Mouse (Mus musculus) lung, embryonic 14.5 days (tissue): ENCODE results near the gene Dnm1. TPM values are rescaled to one million over a fixed set of nuclear protein-coding genes. Genes with fewer than 3 reads are reported as not detected.
A peak's percentile ranks its signal among the peaks of the same experiment; 100 is the strongest.
"Not testable (repeated sequence)": the region's sequence is repeated elsewhere in the genome, so short reads cannot be mapped to it uniquely, and the experiment has no call there.

Experiments used
- ATAC-seq: fragments of 200-750 bp; cut with Nextera tagmentation; 2 replicates; pipeline ENCODE4 v1.8.0; 2017; ENCODE audit warnings: mild to moderate bottlenecking, moderate TSS enrichment, moderate library complexity; ENCODE audit not compliant: insufficient read depth
- DNase-seq: peaks from one replicate; pipeline ENCODE4 v3.0.0-alpha.2; 2015
- H3K27ac ChIP-seq: fragments of 300-500 bp; sonication (generic); 2 replicates; pipeline ENCODE4 v1.5.1; 2014; ENCODE audit warnings: low read depth, mild to moderate bottlenecking, moderate library complexity
- H3K27me3 ChIP-seq: fragments of 300-500 bp; sonication (generic); 2 replicates; pipeline ENCODE4 v1.6.1; 2014; ENCODE audit warnings: low read length, control low read depth; ENCODE audit not compliant: insufficient read depth
- H3K36me3 ChIP-seq: fragments of 300-500 bp; sonication (generic); 2 replicates; pipeline ENCODE4 v1.6.1; 2014; ENCODE audit warnings: control low read depth; ENCODE audit not compliant: insufficient read depth
- H3K4me1 ChIP-seq: fragments of 300-500 bp; sonication (generic); 2 replicates; pipeline ENCODE4 v1.6.1; 2014; ENCODE audit warnings: antibody characterized with exemption, control low read depth; ENCODE audit not compliant: insufficient read depth
- H3K4me2 ChIP-seq: fragments of 300-500 bp; sonication (generic); 2 replicates; pipeline ENCODE4 v1.6.1; 2014; ENCODE audit warnings: mild to moderate bottlenecking
- H3K4me3 ChIP-seq: fragments of 300-500 bp; sonication (generic); 2 replicates; pipeline ENCODE4 v1.5.1; 2014; ENCODE audit warnings: low read depth, low read length
- H3K9ac ChIP-seq: fragments of 300-500 bp; sonication (generic); 2 replicates; pipeline ENCODE4 v1.6.1; 2014
- H3K9me3 ChIP-seq: fragments of 300-500 bp; sonication (generic); 2 replicates; pipeline ENCODE4 v1.6.1; 2016; ENCODE audit warnings: low read depth, low read length, control low read depth
- CTCF ChIP-seq: IDR thresholded peaks from 2 replicates; pipeline ENCODE4 v1.5.1; 2016; ENCODE audit warnings: antibody characterized with exemption, low read depth
- WGBS: fragments of 180-500 bp; shearing (Covaris S2); extraction: QIAGEN DNeasy Blood & Tissue Kit; methylation state at CpG from one replicate; pipeline ENCODE4 v1.1.7; 2014; 5-methylcytosine and 5-hydroxymethylcytosine counted together
- polyA plus RNA-seq: library from polyadenylated mRNA; unstranded; fragments of >200 nt; fragmentation: Nextera tagmentation; extraction: Ambion mirVana; gene quantifications from 2 replicates; pipeline ENCODE4 v1.2.1, GENCODE M21; 2014

Gene Dnm1
- polyA plus RNA-seq, 1 experiment from 2014 or later: 17.5 TPM

DNA sequence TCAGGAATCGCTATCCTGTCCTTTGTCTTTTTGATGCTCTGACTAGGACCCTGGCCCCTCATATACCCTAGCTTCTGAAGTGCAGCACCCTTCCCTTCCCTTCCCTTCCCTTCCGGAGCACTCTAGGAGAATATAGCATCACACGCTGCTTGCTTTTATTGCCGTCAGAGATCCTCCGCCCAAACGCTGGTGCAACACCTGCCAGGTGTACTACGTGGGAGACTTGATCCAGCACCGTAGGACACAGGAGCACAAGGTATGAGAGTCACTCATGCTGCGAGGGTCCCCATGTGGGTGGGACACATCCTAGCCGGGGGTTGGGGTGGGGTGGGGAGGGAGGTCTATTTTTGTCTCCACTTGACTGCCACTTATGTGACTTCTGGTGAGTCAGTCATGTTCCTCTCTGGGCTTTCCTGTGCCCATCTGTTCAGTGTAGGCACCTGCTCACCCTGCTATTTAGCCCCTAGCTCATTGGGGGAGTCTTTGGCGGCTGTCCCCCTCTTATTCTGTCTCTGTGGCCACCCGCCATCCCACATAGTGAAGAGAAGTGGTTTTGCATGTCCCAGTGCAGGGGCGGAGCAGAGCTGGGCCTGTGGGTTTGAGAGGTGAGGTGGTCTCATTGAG is 22.3 kb upstream of the Dnm1 start:
- Histone ChIP-seq H3K36me3 (peaks cover 87% of the 10 kb centered on the region), H3K4me2 (no peak overlapping the region), H3K27me3 (no peaks in the 10 kb centered on the region), H3K9ac (no peak overlapping the region), H3K4me3 (no peak overlapping the region), H3K9me3 (no peaks in the 10 kb centered on the region), H3K27ac (no peak overlapping the region), H3K4me1 (no peaks in the 10 kb centered on the region)
- ATAC-seq (no peak), DNase-seq (no peak)
- TF ChIP-seq CTCF: no peak
- 85% methylated on average over 13 of the region's 13 CpGs for WGBS

DNA sequence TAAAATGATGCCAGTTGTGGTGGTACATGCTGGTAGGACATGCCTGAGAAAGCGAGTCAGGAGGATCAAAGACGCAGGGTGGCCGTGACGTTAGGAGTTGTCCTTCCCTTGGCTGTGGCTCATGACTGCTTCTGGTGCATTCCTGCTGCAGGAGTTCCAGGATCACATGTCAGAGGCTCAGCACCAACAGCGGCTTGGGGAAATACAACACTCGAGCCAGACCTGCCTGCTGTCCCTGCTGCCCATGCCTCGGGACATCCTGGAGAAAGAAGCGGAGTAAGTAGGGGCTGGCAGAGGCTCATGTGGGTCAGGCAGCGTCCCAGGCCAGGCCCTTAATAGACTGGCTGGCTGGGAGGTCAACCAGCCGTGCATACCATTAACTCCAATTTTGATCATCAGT is 21.1 kb upstream of the Dnm1 start:
- no peak overlapping the region for H3K27ac ChIP-seq
- H3K36me3 ChIP-seq: peaks cover 92% of the 10 kb centered on the region
- TF ChIP-seq CTCF: no peak
- 90% methylated on average over 10 of the region's 10 CpGs for WGBS
- H3K9ac ChIP-seq: no peak overlapping the region
- H3K27me3 ChIP-seq: no peaks in the 10 kb centered on the region
- ATAC-seq: no peak
- no peak overlapping the region for H3K4me2 ChIP-seq
- H3K4me3 ChIP-seq: no peak overlapping the region
- no peaks in the 10 kb centered on the region for H3K4me1 ChIP-seq
- H3K9me3 ChIP-seq: no peaks in the 10 kb centered on the region
- DNase-seq: no peak

DNA sequence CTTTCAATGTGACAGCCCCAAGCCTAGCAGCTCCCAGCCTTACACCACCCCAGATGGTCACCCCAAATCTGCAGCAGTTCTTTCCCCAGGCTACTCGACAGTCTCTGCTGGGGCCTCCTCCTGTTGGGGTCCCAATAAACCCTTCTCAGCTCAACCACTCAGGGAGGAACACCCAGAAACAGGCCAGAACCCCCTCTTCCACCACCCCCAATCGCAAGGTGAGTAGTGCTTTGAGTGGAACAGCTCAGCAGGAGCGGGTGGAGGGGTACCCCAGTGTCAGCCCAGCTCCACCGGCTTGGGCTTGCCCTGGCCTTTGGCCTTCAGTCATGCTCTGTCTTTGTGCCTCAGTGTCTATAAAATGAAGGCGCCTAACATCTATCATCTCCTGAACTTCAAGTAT is 14.2 kb upstream of the Dnm1 start:
- no peak for TF ChIP-seq CTCF
- no peak overlapping the region for H3K4me2 ChIP-seq
- no peaks in the 10 kb centered on the region; the same call in 1 of the 2 replicates for H3K4me1 ChIP-seq
- H3K36me3 ChIP-seq: peaks cover 61% of the 10 kb centered on the region
- H3K27ac ChIP-seq: no peak overlapping the region
- WGBS: 93% methylated on average over 5 of the region's 5 CpGs
- no peak overlapping the region for H3K4me3 ChIP-seq
- no peaks in the 10 kb centered on the region for H3K27me3 ChIP-seq
- DNase-seq (no peak), ATAC-seq (no peak)
- H3K9ac ChIP-seq: no peak overlapping the region
- H3K9me3 ChIP-seq: no peaks in the 10 kb centered on the region

DNA sequence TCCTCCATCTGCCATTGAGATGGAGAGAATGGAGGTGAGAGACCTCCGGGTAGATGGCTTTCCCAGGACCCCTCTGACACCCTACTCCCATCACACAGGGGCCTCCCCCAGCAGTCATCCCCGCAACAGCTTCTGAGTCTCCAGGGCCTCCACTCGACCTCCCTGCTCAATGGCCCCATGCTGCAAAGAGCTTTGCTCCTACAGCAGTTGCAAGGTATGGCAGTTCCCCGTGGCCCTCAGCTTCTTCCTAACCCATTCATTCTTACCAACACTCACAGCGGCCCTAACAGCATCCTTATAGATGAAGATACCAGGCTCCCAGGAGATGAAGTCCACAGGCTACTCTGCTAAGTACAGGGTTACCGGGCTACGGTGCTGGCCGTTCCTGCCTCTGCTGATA is 11.0 kb upstream of the Dnm1 start:
- Histone ChIP-seq H3K4me1 (peaks cover 8% of the 10 kb centered on the region), H3K4me3 (peak overlapping the region; percentile 77), H3K9ac (peak overlapping the region; percentile 82; the same call in 1 of the 2 replicates), H3K9me3 (no peaks in the 10 kb centered on the region), H3K27me3 (peaks cover 6% of the 10 kb centered on the region), H3K36me3 (peaks cover 31% of the 10 kb centered on the region), H3K4me2 (peak overlapping the region; percentile 75), H3K27ac (0 out of 2 replicates have a peak overlapping the region, but pooled peaks have one; percentile 96)
- no peak for TF ChIP-seq CTCF
- ATAC-seq: no peak
- WGBS: 80% methylated on average over 8 of the region's 8 CpGs
- no peak for DNase-seq

DNA sequence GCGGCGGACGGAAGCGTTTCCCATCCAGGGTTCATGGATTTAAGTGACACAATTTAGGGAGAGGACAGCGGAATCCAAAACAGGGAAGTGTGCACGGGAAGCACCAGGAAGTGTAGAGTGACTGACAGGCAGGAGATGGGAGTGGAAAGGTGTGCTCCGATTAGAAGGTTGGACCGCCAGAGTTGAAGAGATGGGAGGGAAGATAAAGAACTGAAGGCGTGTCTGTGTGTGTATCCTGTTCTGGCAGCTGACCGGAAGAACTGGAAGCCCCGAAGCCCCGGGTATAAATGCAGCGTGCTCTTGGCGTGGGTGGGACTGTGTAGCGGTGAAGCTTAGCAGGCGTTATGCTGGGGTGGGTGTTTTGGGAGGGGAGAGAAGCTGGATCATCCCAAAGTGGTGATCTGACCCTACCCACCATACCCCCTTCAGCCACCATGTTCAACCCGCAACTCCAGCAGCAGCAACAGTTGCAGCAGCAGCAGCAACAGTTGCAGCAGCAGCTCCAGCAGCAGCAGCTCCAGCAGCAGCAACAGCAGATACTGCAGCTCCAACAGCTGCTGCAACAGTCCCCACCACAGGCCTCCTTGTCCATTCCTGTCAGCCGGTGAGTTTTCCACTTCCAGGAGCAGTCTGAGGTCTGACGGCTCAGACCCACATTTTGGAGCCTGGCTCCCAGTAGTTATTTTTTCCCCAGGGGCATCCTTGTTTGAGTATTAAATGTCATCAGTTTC is 10.4 kb upstream of the Dnm1 start:
- Histone ChIP-seq H3K27me3 (peaks cover 6% of the 10 kb centered on the region), H3K4me2 (peak overlapping the region; percentile 75), H3K9ac (peak overlapping the region; percentile 82), H3K27ac (peak overlapping the region; percentile 96), H3K4me1 (peaks cover 8% of the 10 kb centered on the region), H3K9me3 (no peaks in the 10 kb centered on the region), H3K36me3 (peaks cover 29% of the 10 kb centered on the region), H3K4me3 (peak overlapping the region; percentile 77)
- peak; percentile 64 for DNase-seq
- TF ChIP-seq CTCF: no peak
- 9% methylated on average over 19 of the region's 19 CpGs for WGBS
- peak; percentile 42; the same call in 1 of the 2 replicates for ATAC-seq

DNA sequence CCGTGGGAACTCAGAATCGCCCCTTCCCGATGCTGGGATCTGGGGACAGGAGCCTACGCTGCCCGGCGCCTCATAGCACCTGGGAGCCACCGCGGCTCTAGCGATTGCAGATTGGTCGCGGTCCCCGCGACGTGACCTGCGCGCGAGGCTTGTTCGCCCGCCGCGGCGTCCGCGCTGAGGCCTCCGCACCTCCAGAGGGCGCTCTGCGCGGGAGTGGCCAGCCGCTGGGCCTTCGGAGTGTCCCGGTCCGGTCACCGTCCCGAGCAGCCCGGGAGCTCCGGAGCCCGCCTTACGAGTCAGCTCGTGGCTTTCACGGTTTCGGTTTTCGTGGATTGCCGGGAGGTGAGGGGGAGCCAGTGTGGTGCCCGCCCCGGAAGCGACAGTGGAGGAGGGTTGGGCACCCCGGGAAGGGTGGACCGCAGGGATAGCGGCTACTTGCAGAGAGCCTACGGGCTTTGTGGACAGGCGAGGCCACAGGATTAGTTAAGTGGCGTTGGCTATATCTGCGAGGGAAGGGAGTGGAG is 9.7 kb upstream of the Dnm1 start:
- under 1% methylated on average over 53 of the region's 53 CpGs for WGBS
- peak; percentile 63 for TF ChIP-seq CTCF
- H3K4me1 ChIP-seq: peaks cover 8% of the 10 kb centered on the region
- peak overlapping the region; percentile 75 for H3K4me2 ChIP-seq
- peak overlapping the region; percentile 77 for H3K4me3 ChIP-seq
- peak; percentile 82 for ATAC-seq
- peak; percentile 92 for DNase-seq
- H3K9me3 ChIP-seq: no peaks in the 10 kb centered on the region
- peak overlapping the region; percentile 82 for H3K9ac ChIP-seq
- H3K36me3 ChIP-seq: peaks cover 23% of the 10 kb centered on the region
- H3K27me3 ChIP-seq: peaks cover 6% of the 10 kb centered on the region
- peak overlapping the region; percentile 96 for H3K27ac ChIP-seq

DNA sequence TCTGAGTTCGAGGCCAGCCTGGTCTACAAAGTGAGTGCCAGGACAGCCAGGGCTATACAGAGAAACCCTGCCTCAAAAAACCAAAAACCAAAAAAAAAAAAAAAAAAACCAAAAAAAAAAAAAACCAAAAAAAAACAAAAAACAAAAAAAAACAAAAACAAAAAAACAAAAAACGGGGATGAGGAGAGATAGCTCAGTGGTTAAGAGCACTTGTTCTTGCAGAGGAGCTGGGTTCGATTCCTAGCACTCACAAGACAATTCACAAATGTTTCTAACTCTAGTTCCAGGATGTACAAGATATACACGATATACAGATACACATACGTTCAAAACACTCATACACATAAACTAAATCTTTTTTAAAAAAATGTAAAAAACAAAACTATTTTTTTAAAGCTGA is 9.1 kb upstream of the Dnm1 start:
- peak overlapping the region; percentile 77 for H3K4me3 ChIP-seq
- not testable (repeated sequence) for ATAC-seq, H3K4me1 ChIP-seq, H3K27me3 ChIP-seq, H3K9me3 ChIP-seq
- peak overlapping the region; percentile 82 for H3K9ac ChIP-seq
- H3K4me2 ChIP-seq: peak overlapping the region; percentile 75
- peak; percentile 6 for DNase-seq
- 27% methylated on average over 5 of the region's 5 CpGs for WGBS
- H3K27ac ChIP-seq: peak overlapping the region; percentile 96; the same call in 1 of the 2 replicates
- H3K36me3 ChIP-seq: peaks cover 17% of the 10 kb centered on the region
